Mouse (Mus musculus): Measurements from ENCODE around the gene Blvrb. TPM values are rescaled to one million over a fixed set of nuclear protein-coding genes. Genes with fewer than 3 reads are reported as not detected.

Gene Blvrb
- polyA plus RNA-seq, 1 experiment = 71.6 TPM

DNA sequence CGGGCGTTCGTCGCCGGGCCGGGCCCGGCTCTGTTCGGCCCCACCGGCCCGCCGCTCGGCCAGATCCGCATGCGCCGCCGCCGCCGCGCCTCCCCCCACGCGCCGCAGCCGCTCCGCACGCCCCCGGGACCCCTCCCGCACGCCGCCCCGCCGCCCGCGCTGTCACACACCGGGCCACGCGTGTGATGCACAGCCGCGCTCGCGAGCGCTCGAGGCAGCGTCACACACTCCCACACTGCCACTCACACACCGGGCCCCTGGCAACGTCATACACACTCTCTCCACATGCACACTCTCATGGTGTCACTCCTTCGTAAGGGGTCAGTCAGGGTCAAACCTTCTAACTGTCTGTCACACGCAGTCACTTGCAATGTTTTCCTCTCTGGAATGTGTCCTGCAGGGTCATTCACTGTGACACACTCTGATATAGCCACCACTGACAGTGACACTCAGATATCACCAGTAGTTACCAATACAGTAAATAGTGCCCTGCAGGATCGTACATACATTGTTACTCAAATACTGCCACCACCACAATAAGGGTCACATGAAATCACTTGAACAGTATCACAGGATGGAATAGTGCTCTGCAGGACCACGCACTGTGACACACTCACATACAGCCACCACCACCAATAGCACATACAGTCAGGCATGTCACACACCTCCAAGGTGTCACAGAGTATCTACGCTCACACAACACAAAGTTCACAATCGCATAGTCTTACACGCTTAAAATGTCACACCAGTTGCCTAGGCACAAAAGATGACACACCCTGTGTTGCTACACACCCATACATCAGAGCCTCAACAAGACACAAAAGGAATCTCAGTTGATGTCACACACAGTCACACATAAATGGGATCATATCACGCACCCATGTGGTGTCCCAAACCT is 1.0 kb upstream of the Blvrb start:
- H3K4me1 ChIP-seq (ENCODE audit: control insufficient read depth, insufficient read depth, low read length) = peaks cover 9% of the 10 kb centered on the region; the same call in 1 of the 2 replicates
- no peak overlapping the region for H3K4me3 ChIP-seq (replicated peaks; ENCODE audit: extremely low read depth, low read depth, low read length)
- peak; percentile 15 for DNase-seq
- TF ChIP-seq CTCF (IDR thresholded peaks at IDR 0.05; ENCODE audit: insufficient read depth, low read length) (no peak), POLR2A (IDR thresholded peaks at IDR 0.05; ENCODE audit: borderline replicate concordance, extremely low read depth, low read depth, low read length) (no peak)
- 6% methylated on average over 53 of the region's 53 CpGs for WGBS

DNA sequence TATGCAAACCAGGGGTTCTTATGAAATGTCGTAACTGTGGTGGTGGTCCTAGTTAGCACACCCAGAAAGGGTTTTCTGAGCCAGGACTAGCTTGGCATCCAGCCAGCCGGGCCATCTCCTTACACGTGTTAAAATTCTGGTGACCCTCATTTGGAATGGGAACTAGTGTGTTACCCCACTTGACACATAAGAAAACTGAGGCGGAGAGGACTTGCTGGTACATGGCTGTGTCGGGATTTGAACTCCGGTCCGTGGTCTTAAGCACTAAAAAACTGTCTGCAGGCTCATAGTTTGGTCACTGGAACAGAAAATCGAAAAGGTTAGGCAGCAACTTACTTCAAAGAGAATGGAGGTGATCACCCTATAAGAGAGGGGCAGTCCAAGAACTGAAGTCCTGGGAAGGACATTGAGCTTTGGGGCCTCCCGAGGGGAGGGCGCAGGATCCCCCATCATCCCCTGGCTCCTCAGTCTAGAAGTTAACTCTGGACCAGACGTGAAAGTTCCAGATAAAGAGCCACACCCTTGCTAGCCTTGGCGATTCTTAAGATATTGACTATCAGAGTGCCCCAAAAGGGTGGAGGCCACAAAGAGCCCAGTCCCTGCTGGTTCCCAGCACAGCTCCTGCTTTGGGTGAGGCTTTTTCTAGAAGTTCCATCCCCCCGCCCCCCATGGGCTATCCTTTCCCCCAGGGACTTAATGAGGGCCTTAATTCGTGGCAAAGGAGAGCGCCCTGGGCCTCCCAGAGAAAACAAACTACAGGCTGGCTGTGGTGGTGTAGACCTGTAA is 836 bp downstream of the Blvrb start:
- DNase-seq = peak; percentile 32
- no peak for TF ChIP-seq CTCF (IDR thresholded peaks at IDR 0.05; ENCODE audit: insufficient read depth, low read length)
- no peak for TF ChIP-seq POLR2A (IDR thresholded peaks at IDR 0.05; ENCODE audit: borderline replicate concordance, extremely low read depth, low read depth, low read length)
- WGBS = 48% methylated on average over 15 of the region's 15 CpGs
- Histone ChIP-seq H3K4me1 (ENCODE audit: control insufficient read depth, insufficient read depth, low read length) (peaks cover 9% of the 10 kb centered on the region; the same call in 1 of the 2 replicates), H3K4me3 (replicated peaks; ENCODE audit: extremely low read depth, low read depth, low read length) (peak overlapping the region; percentile 88)

DNA sequence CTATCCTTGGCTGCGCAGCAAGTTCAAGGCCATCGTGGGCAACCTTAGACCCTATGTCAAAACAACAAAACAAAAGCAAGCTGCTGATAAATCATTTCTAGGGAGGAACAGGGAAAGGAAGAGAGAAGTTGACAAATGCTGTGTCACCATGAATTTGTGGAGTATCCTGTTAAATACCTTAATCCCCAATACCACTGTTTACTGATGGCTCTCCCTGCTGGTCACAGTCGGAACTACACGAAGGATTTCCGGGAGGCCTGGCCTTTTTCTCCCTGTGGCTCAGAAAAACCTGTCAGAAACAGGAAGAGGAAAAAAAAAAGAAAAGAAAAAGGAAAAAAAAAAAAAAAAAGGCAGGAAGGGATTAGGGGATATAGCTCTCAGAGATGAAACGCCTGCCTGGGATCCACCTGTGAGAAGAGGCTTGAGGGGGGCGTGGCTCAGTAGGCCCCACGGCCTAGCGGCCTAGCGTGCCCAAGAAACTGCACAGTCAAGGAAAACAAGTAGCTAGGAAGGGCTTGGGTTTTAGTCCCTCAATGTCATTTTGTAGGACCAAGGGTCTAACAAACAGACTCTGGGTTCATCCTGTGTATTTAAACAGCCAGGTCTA is 1.6 kb downstream of the Blvrb start:
- WGBS = 62% methylated on average over 10 of the region's 10 CpGs
- TF ChIP-seq CTCF (IDR thresholded peaks at IDR 0.05; ENCODE audit: insufficient read depth, low read length) (peak; percentile 59), POLR2A (IDR thresholded peaks at IDR 0.05; ENCODE audit: borderline replicate concordance, extremely low read depth, low read depth, low read length) (no peak)

DNA sequence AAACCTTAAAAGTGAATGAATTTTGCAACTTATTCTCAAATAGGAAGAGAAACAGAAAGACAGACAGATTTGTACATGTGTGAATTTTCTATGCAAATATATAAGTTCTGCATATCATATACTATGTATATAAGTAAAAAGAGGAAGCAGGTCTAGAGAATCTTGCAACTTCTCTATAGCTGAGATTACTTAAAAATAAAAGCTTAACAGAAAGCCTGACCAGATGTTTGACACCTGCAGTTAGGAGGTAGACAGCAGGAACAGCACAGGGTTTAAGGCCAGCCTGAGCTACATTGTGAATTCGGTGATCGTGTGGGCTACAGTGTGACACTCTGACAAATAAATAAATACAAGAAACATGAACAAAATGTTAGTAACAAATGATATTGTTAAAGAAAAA is 3.6 kb downstream of the Blvrb start:
- DNase-seq = no peak
- WGBS = 85% methylated on average over 2 of the region's 2 CpGs
- TF ChIP-seq CTCF (IDR thresholded peaks at IDR 0.05; ENCODE audit: insufficient read depth, low read length) (no peak), POLR2A (IDR thresholded peaks at IDR 0.05; ENCODE audit: borderline replicate concordance, extremely low read depth, low read depth, low read length) (no peak)
- Histone ChIP-seq H3K4me3 (replicated peaks; ENCODE audit: extremely low read depth, low read depth, low read length) (no peak overlapping the region), H3K4me1 (ENCODE audit: control insufficient read depth, insufficient read depth, low read length) (peaks cover 9% of the 10 kb centered on the region; the same call in 1 of the 2 replicates)

More for the DNA sequence above, 1.6 kb downstream of the Blvrb start:
- no peak overlapping the region for H3K4me3 ChIP-seq (replicated peaks; ENCODE audit: extremely low read depth, low read depth, low read length)
- peaks cover 9% of the 10 kb centered on the region; the same call in 1 of the 2 replicates for H3K4me1 ChIP-seq (ENCODE audit: control insufficient read depth, insufficient read depth, low read length)
- peak; percentile 67 for DNase-seq

- no peak for DNase-seq
- peaks cover 3% of the 10 kb centered on the region; the same call in 1 of the 2 replicates for H3K4me1 ChIP-seq (ENCODE audit: control insufficient read depth, insufficient read depth, low read length)
- H3K4me3 ChIP-seq (replicated peaks; ENCODE audit: extremely low read depth, low read depth, low read length) = no peak overlapping the region
- WGBS = 62% methylated on average over 13 of the region's 13 CpGs
- TF ChIP-seq CTCF (IDR thresholded peaks at IDR 0.05; ENCODE audit: insufficient read depth, low read length) (no peak), POLR2A (IDR thresholded peaks at IDR 0.05; ENCODE audit: borderline replicate concordance, extremely low read depth, low read depth, low read length) (no peak)
Observed at GRCm38 (mm10) chr7:27452206-27452770, 4.5 kb downstream of the Blvrb start.

DNA sequence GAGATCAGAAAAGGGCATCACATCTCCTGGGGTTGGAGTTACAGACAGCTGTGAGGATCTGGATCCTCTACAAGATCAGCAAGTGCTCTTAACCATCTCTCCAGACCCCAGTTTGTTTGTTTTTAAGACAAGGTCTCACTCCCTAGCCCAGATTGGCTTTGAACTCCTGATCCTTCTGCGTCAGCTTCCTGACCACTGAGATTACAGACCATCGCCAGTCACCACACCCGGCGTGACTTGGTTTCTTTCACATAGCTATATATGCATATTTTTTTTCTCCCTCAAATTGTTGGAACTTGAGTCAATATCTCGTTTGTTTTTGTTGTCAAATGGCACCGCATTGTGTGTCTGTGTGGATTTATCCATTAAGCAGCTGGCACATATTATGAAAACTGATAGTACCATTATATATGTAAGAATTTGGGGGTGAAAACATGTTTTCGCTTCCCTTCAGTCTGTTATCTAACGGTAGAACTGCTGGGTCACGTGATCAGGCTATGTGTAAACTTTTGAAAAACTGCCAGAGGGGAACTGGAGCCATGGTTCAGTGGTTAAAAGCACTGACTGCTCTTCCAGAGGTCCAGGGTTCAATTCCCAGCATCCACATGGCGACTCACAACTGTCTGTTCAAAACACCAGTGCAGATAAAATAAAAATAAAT is 6.8 kb downstream of the Blvrb start:
- Histone ChIP-seq H3K4me3 (replicated peaks; ENCODE audit: extremely low read depth, low read depth, low read length) (no peak overlapping the region), H3K4me1 (ENCODE audit: control insufficient read depth, insufficient read depth, low read length) (no peaks in the 10 kb centered on the region)
- no peak for DNase-seq
- 60% methylated on average over 10 of the region's 10 CpGs for WGBS
- TF ChIP-seq CTCF (IDR thresholded peaks at IDR 0.05; ENCODE audit: insufficient read depth, low read length) = no peak
- no peak for TF ChIP-seq POLR2A (IDR thresholded peaks at IDR 0.05; ENCODE audit: borderline replicate concordance, extremely low read depth, low read depth, low read length)

DNA sequence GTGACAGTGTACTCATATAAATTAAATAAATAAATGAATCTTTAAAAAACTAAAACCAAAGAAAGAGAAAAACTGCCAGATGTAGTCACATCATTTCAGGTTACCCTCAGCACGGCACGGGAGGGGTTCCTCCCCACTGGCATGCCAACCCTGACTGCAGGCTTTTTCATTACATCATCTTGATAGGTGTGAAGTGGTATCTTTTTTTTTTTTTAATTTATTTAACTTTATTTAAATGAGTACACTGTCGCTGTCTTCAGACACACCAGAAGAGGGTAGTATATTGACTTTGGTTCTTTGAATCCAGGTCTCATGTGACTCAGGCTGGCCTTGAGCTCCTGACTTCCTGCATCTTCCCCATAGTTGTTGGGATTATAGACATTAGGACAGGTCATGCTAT is 7.5 kb downstream of the Blvrb start:
- no peaks in the 10 kb centered on the region for H3K4me1 ChIP-seq (ENCODE audit: control insufficient read depth, insufficient read depth, low read length)
- no peak overlapping the region for H3K4me3 ChIP-seq (replicated peaks; ENCODE audit: extremely low read depth, low read depth, low read length)
- TF ChIP-seq CTCF (IDR thresholded peaks at IDR 0.05; ENCODE audit: insufficient read depth, low read length) = no peak
- no peak for TF ChIP-seq POLR2A (IDR thresholded peaks at IDR 0.05; ENCODE audit: borderline replicate concordance, extremely low read depth, low read depth, low read length)
- no peak for DNase-seq
- WGBS = 87% methylated on average over 3 of the region's 3 CpGs

DNA sequence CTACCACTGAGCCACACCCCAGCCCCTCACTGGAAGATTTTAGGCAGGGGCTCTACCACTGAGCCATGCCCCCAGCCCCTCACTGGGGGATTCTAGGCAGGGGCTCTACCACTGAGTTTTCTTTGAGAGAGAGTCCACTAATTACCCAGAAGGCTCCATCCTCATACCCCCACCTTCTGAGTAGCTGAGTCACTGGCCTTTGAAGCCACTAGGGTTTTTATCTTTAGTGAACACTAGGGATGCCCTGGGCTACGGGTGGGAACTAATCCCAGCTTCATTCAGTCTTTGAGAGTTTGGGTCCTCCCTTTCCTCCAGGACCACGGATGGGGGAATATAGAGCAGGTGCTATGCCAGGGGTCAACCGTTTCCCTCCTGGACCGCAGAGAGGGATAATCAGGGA is 10.8 kb downstream of the Blvrb start:
- H3K4me1 ChIP-seq (ENCODE audit: control insufficient read depth, insufficient read depth, low read length) = no peaks in the 10 kb centered on the region
- no peak for DNase-seq
- no peak overlapping the region for H3K4me3 ChIP-seq (replicated peaks; ENCODE audit: extremely low read depth, low read depth, low read length)
- WGBS = 90% methylated on average over 4 of the region's 4 CpGs
- TF ChIP-seq CTCF (IDR thresholded peaks at IDR 0.05; ENCODE audit: insufficient read depth, low read length) (no peak), POLR2A (IDR thresholded peaks at IDR 0.05; ENCODE audit: borderline replicate concordance, extremely low read depth, low read depth, low read length) (no peak)

Measured in lung, adult 2 months (tissue).